Mouse (Mus musculus) CD8-positive naive resting alpha-beta T cell, adult 2 months (primary cell): ENCODE data around the gene Pacs2.
A peak's percentile ranks its signal among the peaks of the same experiment; 100 is the strongest.

ENCODE experiments used
- DNase-seq, 2 experiments: peaks; one replicate each; pipeline ENCODE4 v3.0.0; 2022; ENCODE audit warnings: low read depth in 2 of 2, low spot score in 2 of 2

Pacs2 gene

GRCm38 (mm10) chr12:113011702-113012360, 2.5 kb upstream of the Pacs2 start:
- DNase-seq: no peak

GRCm38 (mm10) chr12:113012443-113012842, 1.9 kb upstream of the Pacs2 start:
- no peak for DNase-seq

DNA sequence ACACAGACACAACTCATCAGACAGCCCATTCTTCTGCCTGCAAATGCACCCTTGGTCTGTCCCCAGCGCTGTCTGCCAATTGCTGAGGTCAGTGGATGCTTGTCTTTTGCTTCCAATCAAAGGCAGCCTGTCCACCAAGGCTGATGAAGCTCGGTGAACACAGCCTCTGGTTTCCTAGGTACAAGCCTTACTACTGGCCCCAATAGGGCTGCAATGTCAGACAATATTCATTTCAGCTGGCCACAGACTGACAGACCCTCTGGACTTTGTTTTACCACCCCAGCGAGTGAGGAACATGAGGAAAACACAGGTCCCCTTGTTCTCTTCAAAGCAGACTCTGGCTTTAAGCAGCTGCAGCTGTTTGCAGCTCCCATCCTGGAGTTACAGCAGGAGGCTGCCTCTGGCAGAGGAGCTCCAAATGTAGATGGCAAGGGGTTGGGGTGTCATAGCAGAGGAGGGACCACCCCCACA, 1.3 kb upstream of the Pacs2 start:
- no peak for DNase-seq

DNA sequence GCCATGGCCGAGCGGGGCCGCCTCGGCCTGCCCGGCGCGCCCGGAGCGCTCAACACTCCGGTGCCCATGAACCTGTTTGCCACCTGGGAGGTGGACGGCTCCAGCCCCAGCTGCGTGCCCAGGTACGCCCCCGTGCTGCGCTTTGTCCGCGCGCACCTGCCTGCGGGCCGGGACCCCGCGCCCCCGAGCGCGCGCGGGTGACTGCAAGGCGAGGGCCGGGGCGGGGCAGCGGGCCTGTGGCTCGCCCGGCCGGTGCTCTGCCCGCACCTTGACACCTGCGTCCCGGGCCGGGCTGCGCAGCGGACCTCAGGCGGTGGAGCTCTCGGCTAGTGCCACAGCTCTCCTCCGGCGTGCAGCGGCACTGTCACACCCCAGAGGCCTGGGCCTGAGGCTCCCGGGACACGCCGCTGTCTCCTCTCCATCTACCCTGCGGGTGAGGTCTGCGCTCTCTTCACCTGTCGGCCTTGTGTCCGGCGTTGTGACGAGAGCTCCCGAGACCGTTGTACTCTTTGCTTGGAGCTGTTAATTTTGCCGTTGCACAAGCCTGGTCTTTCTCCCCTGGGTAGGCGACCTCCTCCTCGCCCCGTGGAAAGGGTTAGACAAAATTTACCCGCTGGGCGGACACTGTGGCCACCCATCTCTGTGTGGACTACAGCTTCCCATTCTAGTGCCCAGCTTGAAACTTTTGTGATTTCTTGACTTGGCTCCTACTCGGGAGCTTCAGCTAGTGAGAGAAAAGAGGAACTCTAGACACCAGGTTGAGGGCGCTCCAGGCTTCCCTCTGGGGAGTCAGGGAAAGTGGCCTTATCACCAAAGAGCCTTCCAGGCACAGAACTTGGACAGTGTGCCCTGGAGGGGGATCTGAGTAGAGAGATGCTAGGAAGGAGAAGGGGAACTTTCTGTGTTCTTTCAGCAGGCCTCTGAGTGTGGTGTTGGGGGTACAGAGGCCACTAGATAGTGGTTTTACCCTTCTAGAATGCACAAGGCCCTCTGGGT, 551 bp downstream of the Pacs2 start:
- peak in 1 of 2 experiments; percentile 17 for DNase-seq

- DNase-seq: no peak
Observed at GRCm38 (mm10) chr12:113015956-113016355, 1.6 kb downstream of the Pacs2 start.

GRCm38 (mm10) chr12:113016976-113017375, 2.7 kb downstream of the Pacs2 start:
- DNase-seq: no peak

- no peak for DNase-seq
Observed at GRCm38 (mm10) chr12:113017429-113017984, 3.2 kb downstream of the Pacs2 start.

DNA sequence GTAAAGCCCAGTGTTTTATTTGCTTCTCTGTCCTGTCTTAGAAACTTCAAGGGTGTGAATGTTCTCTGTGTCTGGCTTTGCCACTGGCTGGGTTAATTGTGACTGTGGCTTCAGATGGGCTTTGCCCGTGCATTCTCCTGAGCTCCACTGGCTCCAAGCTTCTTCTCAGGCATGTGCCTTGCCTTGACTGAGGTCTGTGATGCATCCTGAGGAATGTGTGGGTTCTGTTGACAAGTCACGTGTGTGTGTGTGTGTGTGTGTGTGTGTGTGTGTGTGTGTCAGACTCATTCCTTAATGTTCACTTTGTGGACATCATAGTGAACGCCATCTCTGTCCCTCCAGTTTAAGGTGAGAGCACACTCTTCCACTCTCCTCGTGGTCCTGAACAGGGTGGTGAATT, 4.5 kb downstream of the Pacs2 start:
- DNase-seq: no peak

DNA sequence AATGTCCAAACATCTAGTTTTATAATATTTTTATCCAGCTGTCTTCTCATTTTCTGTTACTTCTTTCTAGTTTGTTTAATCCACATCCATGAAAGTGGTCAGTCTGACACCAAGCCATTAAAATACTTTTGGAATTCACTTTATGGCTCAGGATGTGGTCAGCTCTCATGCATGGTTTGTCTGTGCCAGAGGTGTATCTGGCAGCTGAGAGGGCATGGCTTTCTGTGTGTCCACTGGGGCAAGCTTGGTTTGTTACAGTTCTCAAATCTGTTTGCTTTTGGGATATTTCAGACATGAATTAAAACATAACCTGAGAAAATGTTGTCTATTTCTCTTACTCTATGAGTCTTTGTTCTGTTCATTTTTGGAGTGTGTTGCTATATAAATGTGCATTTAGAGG, 7.2 kb downstream of the Pacs2 start:
- DNase-seq: no peak

DNA sequence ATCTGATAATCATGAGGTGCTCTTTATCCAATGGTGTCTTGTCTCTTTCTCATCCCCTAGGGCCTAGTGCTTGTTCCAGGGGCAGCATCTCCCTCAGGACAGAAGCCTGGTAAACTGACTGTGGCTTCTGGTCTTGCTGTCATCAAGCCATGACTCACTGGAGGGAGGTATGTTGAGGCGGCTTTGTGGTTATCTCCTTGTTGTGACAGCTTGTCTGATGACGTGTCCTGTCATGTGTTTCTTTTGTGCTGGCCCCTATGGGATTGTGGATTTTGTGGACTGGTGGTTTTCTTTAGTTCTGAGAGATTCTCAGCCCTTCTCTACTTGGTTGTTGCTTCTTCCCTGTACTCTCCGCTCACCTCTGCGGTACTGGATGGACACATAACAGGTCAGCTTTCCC, 8.8 kb downstream of the Pacs2 start:
- peak; percentile 30 to 44 for DNase-seq

- DNase-seq: no peak
Observed at GRCm38 (mm10) chr12:113026557-113026956, 12.2 kb downstream of the Pacs2 start.

- no peak for DNase-seq
Observed at GRCm38 (mm10) chr12:113027495-113027894, 13.2 kb downstream of the Pacs2 start.

DNA sequence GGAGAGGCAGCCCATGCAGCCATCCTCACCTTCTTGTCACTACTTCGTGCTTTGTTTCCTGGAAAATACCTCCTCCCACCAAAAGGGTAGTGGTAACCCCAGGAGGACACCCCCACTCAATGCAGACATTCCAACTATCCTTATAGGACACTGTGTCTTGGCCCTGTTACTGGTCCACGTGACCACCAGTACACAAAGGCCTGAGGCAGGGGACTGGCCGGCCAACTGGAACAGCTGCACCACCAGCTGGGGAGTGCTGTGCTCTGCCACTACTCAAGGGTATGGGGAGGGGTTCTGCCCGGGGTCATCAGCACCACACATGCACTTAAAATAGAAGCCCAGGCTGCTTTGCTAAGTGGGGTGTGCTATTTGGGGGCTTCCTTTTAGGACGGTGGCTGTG, 13.8 kb downstream of the Pacs2 start:
- DNase-seq: no peak

- DNase-seq: no peak
Observed at GRCm38 (mm10) chr12:113028898-113029297, 14.6 kb downstream of the Pacs2 start.

- DNase-seq: no peak
Observed at GRCm38 (mm10) chr12:113030046-113030445, 15.7 kb downstream of the Pacs2 start.

GRCm38 (mm10) chr12:113030993-113031392, 16.7 kb downstream of the Pacs2 start:
- no peak for DNase-seq

GRCm38 (mm10) chr12:113031441-113031840, 17.1 kb downstream of the Pacs2 start:
- no peak for DNase-seq

- no peak for DNase-seq
Observed at GRCm38 (mm10) chr12:113032296-113033250, 18.3 kb downstream of the Pacs2 start.

- DNase-seq: no peak
Observed at GRCm38 (mm10) chr12:113035093-113035492, 20.8 kb downstream of the Pacs2 start.

- DNase-seq: no peak
Observed at GRCm38 (mm10) chr12:113036996-113037395, 22.7 kb downstream of the Pacs2 start.

DNA sequence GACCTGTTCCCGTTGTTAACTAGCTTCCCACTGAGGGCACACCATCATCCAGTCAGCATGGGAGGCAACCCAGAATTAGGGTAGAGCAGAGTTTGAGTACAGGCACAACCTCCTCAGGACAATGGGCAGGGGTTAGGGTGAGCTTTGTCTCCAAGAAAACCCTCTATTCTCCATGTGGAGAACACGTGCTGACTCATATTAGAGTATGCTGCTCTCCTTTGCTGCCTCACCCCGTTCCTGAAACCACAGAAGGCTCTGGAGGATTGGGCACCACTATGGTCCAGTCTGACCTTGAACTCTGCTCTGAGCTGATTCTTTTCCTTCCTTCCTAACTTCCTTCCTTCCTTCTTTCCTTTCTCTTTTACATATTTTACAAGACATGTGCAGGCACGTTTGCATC, 24.1 kb downstream of the Pacs2 start:
- no peak for DNase-seq
